Mouse (Mus musculus) cortical plate, adult 2 months (tissue): Measurements from ENCODE around the gene Tectb. TPM values are rescaled to one million over a fixed set of nuclear protein-coding genes. Genes with fewer than 3 reads are reported as not detected.

Source experiments
- H3K27ac ChIP-seq: fragments of 200-500 bp; 2 replicates; pipeline ENCODE4 v1.5.1; 2012; ENCODE audit warnings: low read length, control low read depth, inconsistent platforms; ENCODE audit not compliant: insufficient read depth
- H3K4me1 ChIP-seq: fragments of 200-500 bp; 2 replicates; pipeline ENCODE4 v1.6.1; 2011; ENCODE audit warnings: low read length; ENCODE audit not compliant: control insufficient read depth, insufficient read depth
- H3K4me3 ChIP-seq: fragments of 200-500 bp; 2 replicates; pipeline ENCODE4 v1.5.1; 2011; ENCODE audit warnings: mild to moderate bottlenecking, low read length, control low read depth; ENCODE audit not compliant: insufficient read depth
- CTCF ChIP-seq: fragments of 200-500 bp; IDR thresholded peaks from 2 replicates; pipeline ENCODE4 v1.5.1; 2011; ENCODE audit warnings: mild to moderate bottlenecking, control low read depth, low read length; ENCODE audit not compliant: insufficient read depth; ENCODE audit errors: extremely low read depth
- POLR2A ChIP-seq: fragments of 200-500 bp; IDR thresholded peaks from 2 replicates; pipeline ENCODE4 v1.6.1; 2011; ENCODE audit warnings: mild to moderate bottlenecking, low read length, control low read depth; ENCODE audit not compliant: insufficient read depth; ENCODE audit errors: extremely low read depth
- polyA plus RNA-seq: library from polyadenylated mRNA; depleted of rRNA; stranded (reverse); fragments of >200 nt; gene quantifications from 2 replicates; pipeline ENCODE4 v1.2.3, GENCODE M21; 2012

The Tectb gene
- polyA plus RNA-seq, 1 experiment: not detected

GRCm38 (mm10) chr19:55218741-55219221 is 38.2 kb downstream of the Tectb start:
- no peak for TF ChIP-seq POLR2A
- TF ChIP-seq CTCF: no peak
- H3K27ac ChIP-seq: no peak overlapping the region
- H3K4me3 ChIP-seq: peak overlapping the region; percentile 26
- H3K4me1 ChIP-seq: peaks cover 12% of the 10 kb centered on the region

- TF ChIP-seq CTCF (no peak), POLR2A (no peak)
- no peak overlapping the region for H3K27ac ChIP-seq
- peaks cover 8% of the 10 kb centered on the region for H3K4me1 ChIP-seq
- H3K4me3 ChIP-seq: no peak overlapping the region
Measured at GRCm38 (mm10) chr19:55219359-55219758, 38.8 kb downstream of the Tectb start.

DNA sequence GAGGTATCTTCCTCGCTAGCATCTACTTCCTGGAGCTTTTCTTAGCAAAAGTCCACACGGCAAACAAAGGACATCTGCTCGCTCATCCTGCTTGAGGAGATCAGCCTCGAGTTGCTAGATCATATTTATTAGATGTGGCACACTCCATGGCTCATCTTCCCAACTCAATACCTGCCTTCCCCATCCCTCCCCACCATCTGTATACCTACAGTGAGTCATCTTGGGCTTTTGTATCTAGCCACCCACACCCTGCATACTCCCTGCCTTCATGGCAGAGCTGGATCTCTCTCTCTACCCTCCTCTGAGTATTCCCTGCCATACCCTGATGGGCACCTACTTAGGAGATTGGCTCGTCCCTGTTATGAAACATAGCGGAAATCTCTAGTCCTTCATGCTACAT is 40.7 kb downstream of the Tectb start:
- Histone ChIP-seq H3K4me1 (peaks cover 6% of the 10 kb centered on the region), H3K4me3 (no peak overlapping the region), H3K27ac (no peak overlapping the region)
- TF ChIP-seq CTCF (no peak), POLR2A (no peak)

DNA sequence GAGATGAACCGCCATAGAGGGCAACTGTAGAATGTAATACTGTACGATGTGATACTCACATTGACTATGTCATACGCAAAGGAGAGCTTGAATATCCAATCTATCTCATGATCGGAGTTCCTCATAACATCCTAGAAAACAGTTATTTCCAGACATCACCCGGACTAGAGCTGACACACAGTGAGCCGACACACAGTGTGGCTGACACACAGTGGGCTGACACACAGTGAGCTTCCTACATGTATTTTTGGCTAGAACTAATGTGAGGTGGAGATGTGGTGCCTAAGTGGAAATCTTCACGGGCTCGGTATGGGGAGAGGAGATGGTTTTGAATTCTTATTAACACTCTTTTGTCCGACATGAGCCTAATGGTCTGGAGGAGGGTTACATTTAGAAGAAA is 41.7 kb downstream of the Tectb start:
- H3K4me1 ChIP-seq: peaks cover 4% of the 10 kb centered on the region; the same call in 1 of the 2 replicates
- H3K4me3 ChIP-seq: no peak overlapping the region
- TF ChIP-seq POLR2A: no peak
- no peak for TF ChIP-seq CTCF
- H3K27ac ChIP-seq: no peak overlapping the region

DNA sequence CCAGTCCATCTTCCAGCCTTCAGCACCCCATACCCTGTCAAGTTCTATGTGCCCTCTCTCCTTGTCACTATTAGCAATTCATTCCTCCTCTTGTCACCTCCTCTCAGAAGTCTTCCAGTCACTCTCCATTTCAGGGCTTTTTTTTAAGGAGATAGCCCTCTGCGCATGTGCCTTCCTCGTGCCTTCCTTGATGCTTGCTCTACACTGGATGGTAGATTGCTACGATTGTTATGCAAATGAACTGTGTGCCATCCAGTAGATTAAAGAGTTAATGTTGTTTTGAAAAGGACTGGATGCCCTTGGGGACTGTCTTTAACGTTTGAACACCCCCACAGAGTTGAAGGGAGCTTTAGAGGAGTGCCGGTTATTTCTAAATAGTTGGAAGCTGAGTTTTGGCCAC is 46.1 kb downstream of the Tectb start:
- no peak overlapping the region for H3K27ac ChIP-seq
- H3K4me1 ChIP-seq: peaks cover 6% of the 10 kb centered on the region
- TF ChIP-seq POLR2A (no peak), CTCF (no peak)
- H3K4me3 ChIP-seq: no peak overlapping the region

- Histone ChIP-seq H3K4me1 (peaks cover 6% of the 10 kb centered on the region), H3K4me3 (no peak overlapping the region), H3K27ac (no peak overlapping the region)
- TF ChIP-seq CTCF: no peak
- no peak for TF ChIP-seq POLR2A
Measured at GRCm38 (mm10) chr19:55227135-55227534, 46.6 kb downstream of the Tectb start.

- H3K4me3 ChIP-seq: no peak overlapping the region
- no peak overlapping the region for H3K27ac ChIP-seq
- peaks cover 7% of the 10 kb centered on the region for H3K4me1 ChIP-seq
- TF ChIP-seq CTCF (no peak), POLR2A (no peak)
Measured at GRCm38 (mm10) chr19:55231081-55231480, 50.5 kb downstream of the Tectb start.

- H3K4me1 ChIP-seq: peaks cover 7% of the 10 kb centered on the region
- H3K4me3 ChIP-seq: no peak overlapping the region
- TF ChIP-seq CTCF: no peak
- TF ChIP-seq POLR2A: no peak
Measured at GRCm38 (mm10) chr19:55232136-55232535, 51.6 kb downstream of the Tectb start.

DNA sequence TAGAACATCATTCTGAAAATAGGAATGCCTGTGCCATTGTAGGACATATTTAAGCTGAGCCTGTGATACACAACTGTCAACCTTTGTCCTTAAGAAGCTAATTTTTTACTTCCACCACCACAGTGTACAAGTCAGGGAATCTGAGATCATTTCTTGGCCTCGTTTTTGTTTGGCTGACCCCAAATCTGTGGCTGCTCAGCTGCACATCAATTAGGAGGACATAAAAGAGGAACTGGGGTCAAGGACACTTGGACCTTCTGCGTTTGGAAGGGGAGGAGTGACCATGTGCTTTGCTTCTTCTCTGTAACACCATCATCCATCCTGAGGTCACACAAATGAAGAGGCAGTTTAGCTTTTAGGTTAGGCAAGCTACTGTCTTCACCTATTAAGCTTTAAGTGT is 55.5 kb downstream of the Tectb start:
- TF ChIP-seq POLR2A (no peak), CTCF (no peak)
- Histone ChIP-seq H3K27ac (no peak overlapping the region), H3K4me3 (no peak overlapping the region), H3K4me1 (peaks cover 5% of the 10 kb centered on the region)

More at GRCm38 (mm10) chr19:55232136-55232535, 51.6 kb downstream of the Tectb start:
- H3K27ac ChIP-seq: no peak overlapping the region

DNA sequence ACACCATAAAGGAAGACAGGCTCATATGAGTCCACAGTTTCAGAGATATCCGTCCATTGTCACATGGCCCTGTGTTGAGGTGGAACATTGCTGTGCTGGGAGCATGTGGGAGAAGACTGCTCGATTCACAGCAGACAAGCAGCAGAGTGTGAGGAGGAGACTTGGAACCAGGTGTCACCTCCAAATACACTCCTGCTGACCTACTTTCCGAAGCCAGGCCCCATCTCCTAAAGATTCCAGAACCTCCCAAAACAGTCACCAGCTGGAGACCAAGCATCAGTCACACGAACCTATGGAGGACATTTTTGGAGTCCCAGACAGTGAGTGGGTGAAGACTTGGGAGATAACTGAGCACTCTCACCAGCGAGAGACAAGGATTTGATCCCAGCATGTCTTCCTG is 56.0 kb downstream of the Tectb start:
- Histone ChIP-seq H3K4me3 (no peak overlapping the region), H3K27ac (0 out of 2 replicates have a peak overlapping the region, but pooled peaks have one; percentile 19), H3K4me1 (peaks cover 2% of the 10 kb centered on the region; the same call in 1 of the 2 replicates)
- TF ChIP-seq CTCF (no peak), POLR2A (no peak)
